Mouse (Mus musculus) small intestine, adult 2 months (tissue): Measurements from ENCODE around the gene Ambra1.

Source experiments
- CTCF ChIP-seq: fragments of 200-500 bp; IDR thresholded peaks from 2 replicates; pipeline ENCODE4 v1.5.1; 2012; ENCODE audit warnings: low read depth, mild to moderate bottlenecking, control low read depth, inconsistent platforms, low read length, moderate library complexity, mixed read lengths; ENCODE audit not compliant: insufficient replicate concordance, insufficient read length; ENCODE audit errors: extremely low read depth
- POLR2A ChIP-seq: fragments of 200-500 bp; IDR thresholded peaks from 2 replicates; pipeline ENCODE4 v1.6.1; 2012; ENCODE audit warnings: low read depth, mild to moderate bottlenecking, control low read depth, inconsistent platforms, low read length, moderate library complexity

GRCm38 (mm10) chr2:91955121-91955591, 225.2 kb downstream of the Ambra1 start:
- no peak for TF ChIP-seq POLR2A
- TF ChIP-seq CTCF: no peak
